Mouse (Mus musculus) CH12.LX (cell line): ENCODE data around the gene St5. TPM values are rescaled to one million over a fixed set of nuclear protein-coding genes. Genes with fewer than 3 reads are reported as not detected.

Source experiments
- DNase-seq: peaks from one replicate; pipeline ENCODE4 v3.0.0-alpha.2; 2013; ENCODE audit errors: extremely low read depth
- H3K27ac ChIP-seq: 2 replicates; pipeline ENCODE4 v1.5.1; 2012; ENCODE audit warnings: low read depth, mild to moderate bottlenecking, control low read depth, moderate library complexity; ENCODE audit not compliant: insufficient read depth
- H3K27me3 ChIP-seq: replicated peaks from 2 replicates; pipeline ENCODE3; 2012; ENCODE audit warnings: inconsistent platforms
- H3K36me3 ChIP-seq, 2 experiments: replicated peaks in 1 of 2; 2 replicates each; pipeline versions ENCODE3 to v1.6.1; 2012; ENCODE audit warnings: inconsistent platforms in 1 of 2, low read length in 1 of 2, mild to moderate bottlenecking in 1 of 2, mixed read lengths in 1 of 2, moderate library complexity in 1 of 2; ENCODE audit not compliant: control insufficient read depth in 1 of 2, insufficient read depth in 1 of 2
- H3K4me1 ChIP-seq, 2 experiments: 2 replicates each; pipeline ENCODE4 v1.6.1; 2012; ENCODE audit warnings: inconsistent platforms in 1 of 2, moderate library complexity in 1 of 2; ENCODE audit not compliant: insufficient read depth in 2 of 2, control insufficient read depth in 1 of 2
- H3K4me2 ChIP-seq: 2 replicates; pipeline ENCODE4 v1.6.1; 2012; ENCODE audit warnings: low read depth, mild to moderate bottlenecking, control low read depth; ENCODE audit not compliant: poor library complexity, insufficient read depth, severe bottlenecking
- H3K4me3 ChIP-seq, 3 experiments: fragments of 150-350 bp in 1 of 3; sonication (generic) in 1 of 3; replicated peaks in 1 of 3; 2 replicates each; pipeline versions ENCODE3 to v1.5.1; 2011 to 2012; ENCODE audit warnings: low read depth in 2 of 3, low read length in 2 of 3, mild to moderate bottlenecking in 2 of 3, moderate library complexity in 2 of 3, control low read depth in 1 of 3, improper control_type of control experiment in 1 of 3, inconsistent platforms in 1 of 3, mixed read lengths in 1 of 3; ENCODE audit not compliant: poor library complexity in 1 of 3
- H3K79me2 ChIP-seq: replicated peaks from 2 replicates; pipeline ENCODE4 v1.6.1; 2012; ENCODE audit warnings: mild to moderate bottlenecking, moderate library complexity; ENCODE audit not compliant: control insufficient read depth, poor library complexity, insufficient read depth, severe bottlenecking; ENCODE audit errors: extremely low read depth
- H3K9ac ChIP-seq: 2 replicates; pipeline ENCODE4 v1.6.1; 2012; ENCODE audit warnings: low read depth, mild to moderate bottlenecking, control low read depth, moderate library complexity; ENCODE audit not compliant: insufficient read depth
- H3K9me3 ChIP-seq: replicated peaks from 2 replicates; pipeline ENCODE3; 2012; ENCODE audit warnings: low read length, inconsistent platforms, mixed read lengths
- CHD2 ChIP-seq: IDR thresholded peaks from 2 replicates; pipeline ENCODE4 v1.6.1; 2011; ENCODE audit warnings: low read length, improper control_type of control experiment
- CTCF ChIP-seq, 2 experiments: IDR thresholded peaks in 1 of 2; conservative IDR thresholded peaks in 1 of 2; 2 replicates each; pipeline ENCODE4 v1.5.1; 2011 to 2012; ENCODE audit warnings: low read depth in 2 of 2, low read length in 2 of 2, improper control_type of control experiment in 1 of 2, inconsistent platforms in 1 of 2, mild to moderate bottlenecking in 1 of 2, moderate library complexity in 1 of 2
- ETS1 ChIP-seq: conservative IDR thresholded peaks from 2 replicates; pipeline ENCODE4 v1.6.1; 2012; ENCODE audit warnings: low read depth, mild to moderate bottlenecking, inconsistent platforms, low read length, improper control_type of control experiment, moderate library complexity
- MAFK ChIP-seq: IDR thresholded peaks from 2 replicates; pipeline ENCODE4 v1.6.1; 2011; ENCODE audit warnings: low read length, improper control_type of control experiment; ENCODE audit not compliant: insufficient replicate concordance
- MAX ChIP-seq: IDR thresholded peaks from 2 replicates; pipeline ENCODE4 v1.6.1; 2011; ENCODE audit warnings: low read length, improper control_type of control experiment
- MAZ ChIP-seq: IDR thresholded peaks from 2 replicates; pipeline ENCODE4 v1.6.1; 2012; ENCODE audit warnings: low read depth, mild to moderate bottlenecking, inconsistent platforms, low read length, improper control_type of control experiment, moderate library complexity
- MXI1 ChIP-seq: IDR thresholded peaks from 2 replicates; pipeline ENCODE4 v1.6.1; 2011; ENCODE audit warnings: mild to moderate bottlenecking, low read depth, low read length, improper control_type of control experiment
- MYC ChIP-seq: IDR thresholded peaks from 2 replicates; pipeline ENCODE4 v1.6.1; 2011; ENCODE audit warnings: low read depth, mild to moderate bottlenecking, improper control_type of control experiment, low read length
- NRF1 ChIP-seq: IDR thresholded peaks from 2 replicates; pipeline ENCODE4 v1.6.1; 2014; ENCODE audit warnings: low read depth, mild to moderate bottlenecking, inconsistent platforms, low read length, improper control_type of control experiment, moderate library complexity
- POLR2A ChIP-seq: IDR thresholded peaks from 2 replicates; pipeline ENCODE4 v1.6.1; 2011; ENCODE audit warnings: low read depth, mild to moderate bottlenecking, improper control_type of control experiment, low read length
- POLR2AphosphoS2 ChIP-seq: IDR thresholded peaks from 2 replicates; pipeline ENCODE4 v1.6.1; 2011; ENCODE audit warnings: low read depth, low read length, improper control_type of control experiment
- RCOR1 ChIP-seq: conservative IDR thresholded peaks from 2 replicates; pipeline ENCODE4 v1.6.1; 2012; ENCODE audit warnings: low read depth, mild to moderate bottlenecking, inconsistent platforms, low read length, improper control_type of control experiment
- SMC3 ChIP-seq: IDR thresholded peaks from 2 replicates; pipeline ENCODE4 v1.6.1; 2011; ENCODE audit warnings: low read depth, low read length, improper control_type of control experiment
- USF1 ChIP-seq: IDR thresholded peaks from 2 replicates; pipeline ENCODE4 v1.6.1; 2014; ENCODE audit warnings: low read depth, mild to moderate bottlenecking, inconsistent platforms, low read length, improper control_type of control experiment
- ZC3H11A ChIP-seq: IDR thresholded peaks from 2 replicates; pipeline ENCODE4 v1.6.1; 2012; ENCODE audit warnings: low read depth, mild to moderate bottlenecking, inconsistent platforms, low read length, improper control_type of control experiment
- ZNF384 ChIP-seq: IDR thresholded peaks from 2 replicates; pipeline ENCODE4 v1.6.1; 2012; ENCODE audit warnings: low read depth, low read length, improper control_type of control experiment, inconsistent platforms
- dilution Hi-C: fragments of 300-500 bp; cut with MboI; formaldehyde crosslinking; loops from 2 replicates; pipeline ENCODE4 v1.14.3; 2020; ENCODE audit warnings: low sequenced_read_pairs; ENCODE audit not compliant: extremely low pct_unique_long_range_greater_than_20kb, extremely low pct_ligation_motif_present
- in situ Hi-C: fragments of 300-500 bp; cut with MboI; formaldehyde crosslinking; loops from 3 replicates; pipeline ENCODE4 v1.14.3; 2019; ENCODE audit warnings: low sequenced_read_pairs, low pct_ligation_motif_present, low pct_unique_long_range_greater_than_20kb, mixed read lengths
- polyA plus RNA-seq: library from polyadenylated mRNA; unstranded; fragments of >175 nt; gene quantifications from 2 replicates; pipeline ENCODE4 v1.2.1, GENCODE M21; 2012; ENCODE audit warnings: low read depth; ENCODE audit not compliant: insufficient read length
- total RNA-seq, 2 experiments: library from RNA; depleted of rRNA; stranded (reverse); fragments of 300-350 nt in 1 of 2; fragments of >200 nt in 1 of 2; gene quantifications; 2 replicates each; pipeline ENCODE4 v1.2.3; 2012 to 2014

Gene St5
- total and polyA plus RNA-seq, 3 experiments: 1.3 to 3.4 (median 1.6) TPM

GRCm38 (mm10) chr7:109741060-109741459, 37.7 kb upstream of the St5 start:
- no peak overlapping the region for H3K27ac ChIP-seq
- dilution Hi-C loops: no loop called here

GRCm38 (mm10) chr7:109739822-109740370, 36.5 kb upstream of the St5 start:
- Histone ChIP-seq H3K4me3 (no peak overlapping the region), H3K79me2 (no peaks in the 10 kb centered on the region), H3K36me3 (peaks cover 51 to 86% of the 10 kb centered on the region in 2 experiments), H3K4me1 (no peaks in the 10 kb centered on the region), H3K27ac (no peak overlapping the region), H3K9ac (no peak overlapping the region), H3K9me3 (no peaks in the 10 kb centered on the region), H3K27me3 (no peaks in the 10 kb centered on the region), H3K4me2 (no peak overlapping the region)
- TF ChIP-seq ETS1 (no peak), ZNF384 (no peak), POLR2A (no peak), USF1 (no peak), MAFK (no peak), RCOR1 (no peak), NRF1 (no peak), MXI1 (no peak), POLR2AphosphoS2 (no peak), SMC3 (no peak), CTCF (conservative IDR thresholded peaks at IDR 0.05 in 1 of 2, IDR thresholded peaks at IDR 0.05 in 1 of 2; ENCODE audit: low read depth in 2 of 2, low read length in 2 of 2) (no peak), MAX (no peak), MYC (no peak)
- no peak for DNase-seq
- dilution Hi-C loops (no loop called here), in situ Hi-C loops (no loop called here)

More at GRCm38 (mm10) chr7:109741060-109741459, 37.7 kb upstream of the St5 start:
- H3K79me2 ChIP-seq: no peaks in the 10 kb centered on the region
- H3K4me3 ChIP-seq: no peak overlapping the region
- H3K27me3 ChIP-seq: no peaks in the 10 kb centered on the region
- H3K4me1 ChIP-seq: no peaks in the 10 kb centered on the region
- peaks cover 50 to 83% of the 10 kb centered on the region in 2 experiments for H3K36me3 ChIP-seq
- no peak overlapping the region for H3K9ac ChIP-seq
- TF ChIP-seq MAZ (no peak), ZC3H11A (no peak), CHD2 (no peak)
- no peak overlapping the region for H3K4me2 ChIP-seq
- in situ Hi-C loops: no loop called here
- no peaks in the 10 kb centered on the region for H3K9me3 ChIP-seq
- DNase-seq: no peak
